Mouse (Mus musculus): ENCODE data around the gene Npas1. TPM values are rescaled to one million over a fixed set of nuclear protein-coding genes. Genes with fewer than 3 reads are reported as not detected.

Npas1 gene
- polyA plus RNA-seq (2014; fragmentation: Illumina TruSeq; extraction: RNeasy Lipid Tissue Mini Kit (QIAGEN cat#74804); ENCODE audit: low read depth, low replicate concordance): not detected

DNA sequence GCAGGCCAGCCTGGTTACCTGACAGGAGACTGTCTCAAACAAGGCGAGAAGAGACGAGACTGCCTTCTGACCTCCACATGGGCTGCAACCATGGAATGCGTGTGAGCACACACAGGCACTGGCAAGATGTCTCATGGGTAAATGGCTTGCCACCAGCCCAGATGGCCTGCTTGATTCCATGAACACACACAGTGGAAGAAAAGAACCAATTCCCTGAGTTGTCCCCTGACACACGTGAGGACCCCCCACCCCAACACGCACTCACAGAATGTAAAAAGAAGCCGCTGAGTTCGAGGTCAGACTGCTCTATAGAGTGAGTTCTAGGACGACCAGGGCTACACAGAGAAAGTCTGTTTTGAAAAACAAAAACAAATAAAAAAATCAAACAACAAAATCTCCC is at the start of gene Npas1:
Gene Npas1 (minus strand): TSS at position 101 of the 400 bp plus-strand sequence.

DNA sequence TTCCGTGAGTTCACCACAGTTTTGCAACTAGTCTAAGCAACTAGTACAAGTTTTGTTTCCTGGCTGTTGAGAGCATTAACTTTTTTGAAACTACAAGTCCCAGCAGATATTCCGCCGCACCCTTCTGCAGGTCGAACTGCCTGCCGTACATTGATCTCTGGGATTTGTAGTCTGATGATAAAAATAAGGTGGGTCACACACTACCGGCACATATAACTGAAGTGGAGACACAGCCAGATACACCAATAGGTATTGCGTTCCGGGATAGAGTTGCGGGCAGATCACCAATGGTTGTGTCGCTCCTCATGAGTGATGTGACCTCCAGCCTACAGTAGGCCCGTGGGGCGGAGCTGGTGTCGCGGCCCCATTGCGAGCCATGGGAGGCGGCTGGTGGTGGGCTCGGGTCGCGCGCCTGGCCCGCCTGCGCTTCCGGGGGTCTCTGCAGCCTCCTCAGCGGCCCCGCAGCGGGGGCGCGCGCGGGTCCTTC is 24.9 kb downstream of the Npas1 start, which contains the start of gene Tmem160:
Gene Tmem160 (plus strand): TSS at position 193 of the 487 bp plus-strand sequence.

Other genes with a start within 250 kb of the Npas1 start
- not detected for gene C5ar2, start 233.6 kb downstream of the Npas1 start, polyA plus RNA-seq (2014; fragmentation: Illumina TruSeq; extraction: RNeasy Lipid Tissue Mini Kit (QIAGEN cat#74804); ENCODE audit: low read depth, low replicate concordance)
- gene C5ar1, start 218.2 kb downstream of the Npas1 start, polyA plus RNA-seq (2014; fragmentation: Illumina TruSeq; extraction: RNeasy Lipid Tissue Mini Kit (QIAGEN cat#74804); ENCODE audit: low read depth, low replicate concordance): 0.28 TPM
- gene Inafm1, start 204.1 kb downstream of the Npas1 start, polyA plus RNA-seq (2014; fragmentation: Illumina TruSeq; extraction: RNeasy Lipid Tissue Mini Kit (QIAGEN cat#74804); ENCODE audit: low read depth, low replicate concordance): 1.8 TPM
- gene Ccdc9, start 190.9 kb downstream of the Npas1 start, polyA plus RNA-seq (2014; fragmentation: Illumina TruSeq; extraction: RNeasy Lipid Tissue Mini Kit (QIAGEN cat#74804); ENCODE audit: low read depth, low replicate concordance): 18.3 TPM
- gene Bbc3, start 169.3 kb downstream of the Npas1 start, polyA plus RNA-seq (2014; fragmentation: Illumina TruSeq; extraction: RNeasy Lipid Tissue Mini Kit (QIAGEN cat#74804); ENCODE audit: low read depth, low replicate concordance): not detected
- gene Sae1, start 89.9 kb downstream of the Npas1 start, polyA plus RNA-seq (2014; fragmentation: Illumina TruSeq; extraction: RNeasy Lipid Tissue Mini Kit (QIAGEN cat#74804); ENCODE audit: low read depth, low replicate concordance): 62.7 TPM
- gene Zc3h4, start 76.8 kb downstream of the Npas1 start, polyA plus RNA-seq (2014; fragmentation: Illumina TruSeq; extraction: RNeasy Lipid Tissue Mini Kit (QIAGEN cat#74804); ENCODE audit: low read depth, low replicate concordance): 3.0 TPM
- not detected for gene Tmem160, start 24.9 kb downstream of the Npas1 start, polyA plus RNA-seq (2014; fragmentation: Illumina TruSeq; extraction: RNeasy Lipid Tissue Mini Kit (QIAGEN cat#74804); ENCODE audit: low read depth, low replicate concordance)
- 30.5 TPM for gene Arhgap35, start 137.3 kb upstream of the Npas1 start, polyA plus RNA-seq (2014; fragmentation: Illumina TruSeq; extraction: RNeasy Lipid Tissue Mini Kit (QIAGEN cat#74804); ENCODE audit: low read depth, low replicate concordance)
- not detected for gene Ceacam15, start 198.0 kb upstream of the Npas1 start, polyA plus RNA-seq (2014; fragmentation: Illumina TruSeq; extraction: RNeasy Lipid Tissue Mini Kit (QIAGEN cat#74804); ENCODE audit: low read depth, low replicate concordance)
- not detected for gene Ceacam9, start 244.2 kb upstream of the Npas1 start, polyA plus RNA-seq (2014; fragmentation: Illumina TruSeq; extraction: RNeasy Lipid Tissue Mini Kit (QIAGEN cat#74804); ENCODE audit: low read depth, low replicate concordance)